Mouse (Mus musculus) CH12.LX (cell line): Measurements from ENCODE around the gene Tyrobp. TPM values are rescaled to one million over a fixed set of nuclear protein-coding genes. Genes with fewer than 3 reads are reported as not detected.

Source experiments
- DNase-seq: peaks from one replicate; pipeline ENCODE4 v3.0.0-alpha.2; 2013; ENCODE audit errors: extremely low read depth
- H3K27ac ChIP-seq: 2 replicates; pipeline ENCODE4 v1.5.1; 2012; ENCODE audit warnings: low read depth, mild to moderate bottlenecking, control low read depth, moderate library complexity; ENCODE audit not compliant: insufficient read depth
- H3K27me3 ChIP-seq: replicated peaks from 2 replicates; pipeline ENCODE3; 2012; ENCODE audit warnings: inconsistent platforms
- H3K36me3 ChIP-seq, 2 experiments: replicated peaks in 1 of 2; 2 replicates each; pipeline versions ENCODE3 to v1.6.1; 2012; ENCODE audit warnings: inconsistent platforms in 1 of 2, low read length in 1 of 2, mild to moderate bottlenecking in 1 of 2, mixed read lengths in 1 of 2, moderate library complexity in 1 of 2; ENCODE audit not compliant: control insufficient read depth in 1 of 2, insufficient read depth in 1 of 2
- H3K4me1 ChIP-seq, 2 experiments: 2 replicates each; pipeline ENCODE4 v1.6.1; 2012; ENCODE audit warnings: inconsistent platforms in 1 of 2, moderate library complexity in 1 of 2; ENCODE audit not compliant: insufficient read depth in 2 of 2, control insufficient read depth in 1 of 2
- H3K4me2 ChIP-seq: 2 replicates; pipeline ENCODE4 v1.6.1; 2012; ENCODE audit warnings: low read depth, mild to moderate bottlenecking, control low read depth; ENCODE audit not compliant: poor library complexity, insufficient read depth, severe bottlenecking
- H3K4me3 ChIP-seq, 3 experiments: fragments of 150-350 bp in 1 of 3; sonication (generic) in 1 of 3; replicated peaks in 1 of 3; 2 replicates each; pipeline versions ENCODE3 to v1.5.1; 2011 to 2012; ENCODE audit warnings: low read depth in 2 of 3, low read length in 2 of 3, mild to moderate bottlenecking in 2 of 3, moderate library complexity in 2 of 3, control low read depth in 1 of 3, improper control_type of control experiment in 1 of 3, inconsistent platforms in 1 of 3, mixed read lengths in 1 of 3; ENCODE audit not compliant: poor library complexity in 1 of 3
- H3K79me2 ChIP-seq: replicated peaks from 2 replicates; pipeline ENCODE4 v1.6.1; 2012; ENCODE audit warnings: mild to moderate bottlenecking, moderate library complexity; ENCODE audit not compliant: control insufficient read depth, poor library complexity, insufficient read depth, severe bottlenecking; ENCODE audit errors: extremely low read depth
- H3K9ac ChIP-seq: 2 replicates; pipeline ENCODE4 v1.6.1; 2012; ENCODE audit warnings: low read depth, mild to moderate bottlenecking, control low read depth, moderate library complexity; ENCODE audit not compliant: insufficient read depth
- H3K9me3 ChIP-seq: replicated peaks from 2 replicates; pipeline ENCODE3; 2012; ENCODE audit warnings: low read length, inconsistent platforms, mixed read lengths
- BHLHE40 ChIP-seq: IDR thresholded peaks from 2 replicates; pipeline ENCODE4 v1.6.1; 2011; ENCODE audit warnings: mild to moderate bottlenecking, low read depth, low read length, improper control_type of control experiment
- CHD1 ChIP-seq: IDR thresholded peaks from 2 replicates; pipeline ENCODE4 v1.6.1; 2012; ENCODE audit warnings: low read depth, low read length, improper control_type of control experiment, inconsistent platforms
- CTCF ChIP-seq, 2 experiments: IDR thresholded peaks in 1 of 2; conservative IDR thresholded peaks in 1 of 2; 2 replicates each; pipeline ENCODE4 v1.5.1; 2011 to 2012; ENCODE audit warnings: low read depth in 2 of 2, low read length in 2 of 2, improper control_type of control experiment in 1 of 2, inconsistent platforms in 1 of 2, mild to moderate bottlenecking in 1 of 2, moderate library complexity in 1 of 2
- EP300 ChIP-seq: IDR thresholded peaks from 2 replicates; pipeline ENCODE4 v1.6.1; 2011; ENCODE audit warnings: low read length, improper control_type of control experiment
- ETS1 ChIP-seq: conservative IDR thresholded peaks from 2 replicates; pipeline ENCODE4 v1.6.1; 2012; ENCODE audit warnings: low read depth, mild to moderate bottlenecking, inconsistent platforms, low read length, improper control_type of control experiment, moderate library complexity
- GABPA ChIP-seq: IDR thresholded peaks from 2 replicates; pipeline ENCODE4 v1.6.1; 2012; ENCODE audit warnings: low read depth, low read length, improper control_type of control experiment, inconsistent platforms; ENCODE audit not compliant: insufficient replicate concordance
- IRF4 ChIP-seq: IDR thresholded peaks from 2 replicates; pipeline ENCODE4 v1.6.1; 2014; ENCODE audit warnings: low read depth, mild to moderate bottlenecking, inconsistent platforms, low read length, improper control_type of control experiment
- JUND ChIP-seq: conservative IDR thresholded peaks from 2 replicates; pipeline ENCODE4 v1.6.1; 2011; ENCODE audit warnings: low read depth, low read length, improper control_type of control experiment
- MAX ChIP-seq: IDR thresholded peaks from 2 replicates; pipeline ENCODE4 v1.6.1; 2011; ENCODE audit warnings: low read length, improper control_type of control experiment
- MAZ ChIP-seq: IDR thresholded peaks from 2 replicates; pipeline ENCODE4 v1.6.1; 2012; ENCODE audit warnings: low read depth, mild to moderate bottlenecking, inconsistent platforms, low read length, improper control_type of control experiment, moderate library complexity
- MEF2A ChIP-seq: IDR thresholded peaks from 2 replicates; pipeline ENCODE4 v1.6.1; 2014; ENCODE audit warnings: low read depth, mild to moderate bottlenecking, inconsistent platforms, low read length, improper control_type of control experiment, borderline replicate concordance
- MXI1 ChIP-seq: IDR thresholded peaks from 2 replicates; pipeline ENCODE4 v1.6.1; 2011; ENCODE audit warnings: mild to moderate bottlenecking, low read depth, low read length, improper control_type of control experiment
- NELFE ChIP-seq: IDR thresholded peaks from 2 replicates; pipeline ENCODE4 v1.6.1; 2011; ENCODE audit warnings: low read depth, low read length, improper control_type of control experiment
- POLR2AphosphoS2 ChIP-seq: IDR thresholded peaks from 2 replicates; pipeline ENCODE4 v1.6.1; 2011; ENCODE audit warnings: low read depth, low read length, improper control_type of control experiment
- RCOR1 ChIP-seq: conservative IDR thresholded peaks from 2 replicates; pipeline ENCODE4 v1.6.1; 2012; ENCODE audit warnings: low read depth, mild to moderate bottlenecking, inconsistent platforms, low read length, improper control_type of control experiment
- SIN3A ChIP-seq: IDR thresholded peaks from 2 replicates; pipeline ENCODE4 v1.6.1; 2012; ENCODE audit warnings: low read length, improper control_type of control experiment, inconsistent platforms
- TBP ChIP-seq: conservative IDR thresholded peaks from 2 replicates; pipeline ENCODE4 v1.6.1; 2011; ENCODE audit warnings: low read depth, low read length, improper control_type of control experiment
- UBTF ChIP-seq: IDR thresholded peaks from 2 replicates; pipeline ENCODE4 v1.6.1; 2012; ENCODE audit warnings: low read depth, mild to moderate bottlenecking, inconsistent platforms, low read length, improper control_type of control experiment, moderate library complexity
- USF1 ChIP-seq: IDR thresholded peaks from 2 replicates; pipeline ENCODE4 v1.6.1; 2014; ENCODE audit warnings: low read depth, mild to moderate bottlenecking, inconsistent platforms, low read length, improper control_type of control experiment
- ZC3H11A ChIP-seq: IDR thresholded peaks from 2 replicates; pipeline ENCODE4 v1.6.1; 2012; ENCODE audit warnings: low read depth, mild to moderate bottlenecking, inconsistent platforms, low read length, improper control_type of control experiment
- ZKSCAN1 ChIP-seq: IDR thresholded peaks from 2 replicates; pipeline ENCODE4 v1.6.1; 2012; ENCODE audit warnings: low read depth, inconsistent platforms, low read length, improper control_type of control experiment, borderline replicate concordance
- dilution Hi-C: fragments of 300-500 bp; cut with MboI; formaldehyde crosslinking; loops from 2 replicates; pipeline ENCODE4 v1.14.3; 2020; ENCODE audit warnings: low sequenced_read_pairs; ENCODE audit not compliant: extremely low pct_unique_long_range_greater_than_20kb, extremely low pct_ligation_motif_present
- in situ Hi-C: fragments of 300-500 bp; cut with MboI; formaldehyde crosslinking; loops from 3 replicates; pipeline ENCODE4 v1.14.3; 2019; ENCODE audit warnings: low sequenced_read_pairs, low pct_ligation_motif_present, low pct_unique_long_range_greater_than_20kb, mixed read lengths
- polyA plus RNA-seq: library from polyadenylated mRNA; unstranded; fragments of >175 nt; gene quantifications from 2 replicates; pipeline ENCODE4 v1.2.1, GENCODE M21; 2012; ENCODE audit warnings: low read depth; ENCODE audit not compliant: insufficient read length
- total RNA-seq, 2 experiments: library from RNA; depleted of rRNA; stranded (reverse); fragments of 300-350 nt in 1 of 2; fragments of >200 nt in 1 of 2; gene quantifications; 2 replicates each; pipeline ENCODE4 v1.2.3; 2012 to 2014

The Tyrobp gene
- total and polyA plus RNA-seq, 3 experiments = 4.2 to 18.9 (median 13.0) TPM

DNA sequence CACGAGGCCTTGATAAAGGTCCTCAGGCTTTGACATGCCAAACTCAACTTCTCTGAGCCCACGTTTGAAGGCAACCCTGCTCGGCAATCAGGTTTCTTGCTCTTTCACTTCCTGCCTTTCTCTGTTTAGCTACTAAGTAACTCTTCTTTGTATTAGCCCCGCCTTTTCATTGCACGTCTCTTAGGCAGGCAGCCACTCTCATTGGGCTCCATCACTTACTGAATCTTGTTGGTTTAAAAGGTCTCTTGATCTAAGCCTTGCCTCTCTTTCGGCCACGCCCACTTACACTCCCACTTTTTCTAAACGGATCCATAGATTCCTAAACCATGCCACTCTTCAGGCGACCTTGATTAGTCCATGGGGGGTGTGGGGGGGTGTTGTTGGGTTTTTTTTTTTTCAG lies 30.1 kb downstream of the Tyrobp start:
- no peak for TF ChIP-seq NELFE
- no peak for TF ChIP-seq MEF2A
- TF ChIP-seq JUND = no peak
- no peak overlapping the region for H3K4me3 ChIP-seq
- no peaks in the 10 kb centered on the region for H3K36me3 ChIP-seq
- no peak overlapping the region for H3K27ac ChIP-seq
- H3K4me1 ChIP-seq = no peaks in the 10 kb centered on the region
- in situ Hi-C loops (loop anchor here (10.0 kb wide), 1 partner anchor 51 kb away; the partner anchor contains the start of gene Prodh2), dilution Hi-C loops (no loop called here)
- no peak overlapping the region for H3K9ac ChIP-seq
- H3K79me2 ChIP-seq = no peaks in the 10 kb centered on the region
- no peak overlapping the region for H3K4me2 ChIP-seq
- peaks cover 38% of the 10 kb centered on the region for H3K9me3 ChIP-seq
- DNase-seq = no peak
- H3K27me3 ChIP-seq = peaks cover 67% of the 10 kb centered on the region

DNA sequence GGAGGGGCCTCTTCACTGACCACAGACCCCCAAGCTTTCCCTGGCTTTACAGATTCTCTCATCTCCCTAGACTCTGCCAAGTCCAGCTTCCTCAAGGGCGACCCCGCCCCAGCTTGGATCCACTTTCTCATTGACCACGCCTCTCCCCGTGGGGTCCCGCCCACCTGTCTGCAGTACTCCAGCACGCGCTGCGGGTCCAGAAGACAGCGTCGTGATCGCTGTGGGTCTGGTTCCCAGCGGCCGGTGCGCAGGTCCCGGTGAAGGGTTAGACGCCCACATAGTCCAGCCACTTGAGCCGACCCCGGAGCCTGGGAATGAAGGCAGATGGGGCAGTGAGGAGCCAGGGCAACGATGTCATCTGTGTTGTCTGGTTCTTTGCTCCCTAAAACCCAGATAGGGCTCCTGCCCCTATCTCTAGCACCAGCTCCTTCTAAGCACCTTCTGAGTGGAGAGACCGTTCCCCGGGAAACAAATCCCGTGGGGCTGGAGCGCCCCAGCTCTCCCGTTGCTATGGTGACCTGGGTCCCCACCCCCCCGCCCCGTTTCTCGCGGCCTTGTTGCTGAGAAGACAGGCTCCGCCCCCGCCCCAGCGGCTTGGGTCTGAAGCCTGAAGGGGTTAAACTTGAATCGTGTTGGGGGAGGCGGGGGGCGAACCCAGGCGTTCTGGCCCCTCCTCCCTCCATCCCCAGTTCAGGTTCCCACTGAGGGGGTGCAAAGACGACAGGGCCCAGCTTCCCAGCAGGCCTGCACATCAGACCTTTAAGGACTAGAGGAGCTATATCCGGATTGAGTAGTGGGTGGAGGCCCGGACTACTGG lies 30.8 kb downstream of the Tyrobp start:
- TF ChIP-seq MAZ (no peak), ZC3H11A (no peak), SIN3A (no peak), EP300 (no peak), JUND (no peak), USF1 (no peak), BHLHE40 (no peak), CTCF (conservative IDR thresholded peaks at IDR 0.05 in 1 of 2, IDR thresholded peaks at IDR 0.05 in 1 of 2; ENCODE audit: low read depth in 2 of 2, low read length in 2 of 2) (no peak), ETS1 (no peak), RCOR1 (no peak), CHD1 (no peak), ZKSCAN1 (no peak), MAX (no peak), UBTF (no peak), MXI1 (no peak), POLR2AphosphoS2 (no peak), IRF4 (no peak), GABPA (no peak), TBP (no peak)
- TF ChIP-seq, all 38 proteins: peak for 0
- Histone ChIP-seq H3K9me3 (peaks cover 38% of the 10 kb centered on the region), H3K27ac (no peak overlapping the region), H3K4me2 (no peak overlapping the region), H3K79me2 (no peaks in the 10 kb centered on the region), H3K4me1 (no peaks in the 10 kb centered on the region), H3K4me3 (no peak overlapping the region), H3K9ac (no peak overlapping the region), H3K36me3 (no peaks in the 10 kb centered on the region), H3K27me3 (peaks cover 64% of the 10 kb centered on the region)
- DNase-seq = no peak
- dilution Hi-C loops = no loop called here
- in situ Hi-C loops = loop anchor here (10.0 kb wide), 1 partner anchor 50 kb away; the partner anchor contains the start of gene Prodh2
